Mouse (Mus musculus): Measurements from ENCODE around the gene St6galnac3. TPM values are rescaled to one million over a fixed set of nuclear protein-coding genes. Genes with fewer than 3 reads are reported as not detected.

St6galnac3 gene
- polyA plus RNA-seq, 1 experiment = not detected

- H3K4me1 ChIP-seq (ENCODE audit: control insufficient read depth, insufficient read depth, low read length) = no peaks in the 10 kb centered on the region
- no peak for TF ChIP-seq POLR2A (IDR thresholded peaks at IDR 0.05; ENCODE audit: borderline replicate concordance, low read depth, low read length)
- TF ChIP-seq CTCF (IDR thresholded peaks at IDR 0.05; ENCODE audit: low read depth, low read length) = no peak
- H3K27ac ChIP-seq (ENCODE audit: insufficient read depth, low read depth, low read length) = no peak overlapping the region
- H3K4me3 ChIP-seq (ENCODE audit: insufficient read depth, low read length) = no peak overlapping the region
Measured at GRCm38 (mm10) chr3:153452299-153452996, 272.5 kb downstream of the St6galnac3 start.

GRCm38 (mm10) chr3:153441329-153441728 lies 283.6 kb downstream of the St6galnac3 start:
- H3K27ac ChIP-seq (ENCODE audit: insufficient read depth, low read depth, low read length) = no peak overlapping the region
- no peak for TF ChIP-seq CTCF (IDR thresholded peaks at IDR 0.05; ENCODE audit: low read depth, low read length)
- TF ChIP-seq POLR2A (IDR thresholded peaks at IDR 0.05; ENCODE audit: borderline replicate concordance, low read depth, low read length) = no peak
- no peak overlapping the region for H3K4me3 ChIP-seq (ENCODE audit: insufficient read depth, low read length)
- no peaks in the 10 kb centered on the region for H3K4me1 ChIP-seq (ENCODE audit: control insufficient read depth, insufficient read depth, low read length)

GRCm38 (mm10) chr3:153436076-153437021 lies 288.6 kb downstream of the St6galnac3 start:
- H3K4me3 ChIP-seq (ENCODE audit: insufficient read depth, low read length) = no peak overlapping the region
- H3K4me1 ChIP-seq (ENCODE audit: control insufficient read depth, insufficient read depth, low read length) = no peaks in the 10 kb centered on the region
- no peak overlapping the region for H3K27ac ChIP-seq (ENCODE audit: insufficient read depth, low read depth, low read length)
- TF ChIP-seq POLR2A (IDR thresholded peaks at IDR 0.05; ENCODE audit: borderline replicate concordance, low read depth, low read length) (no peak), CTCF (IDR thresholded peaks at IDR 0.05; ENCODE audit: low read depth, low read length) (no peak)

- no peaks in the 10 kb centered on the region for H3K4me1 ChIP-seq (ENCODE audit: control insufficient read depth, insufficient read depth, low read length)
- H3K4me3 ChIP-seq (ENCODE audit: insufficient read depth, low read length) = no peak overlapping the region
- TF ChIP-seq POLR2A (IDR thresholded peaks at IDR 0.05; ENCODE audit: borderline replicate concordance, low read depth, low read length) (no peak), CTCF (IDR thresholded peaks at IDR 0.05; ENCODE audit: low read depth, low read length) (no peak)
Measured at GRCm38 (mm10) chr3:153433010-153433409, 292.0 kb downstream of the St6galnac3 start.

GRCm38 (mm10) chr3:153432053-153432816 lies 292.7 kb downstream of the St6galnac3 start:
- H3K4me3 ChIP-seq (ENCODE audit: insufficient read depth, low read length) = no peak overlapping the region
- TF ChIP-seq POLR2A (IDR thresholded peaks at IDR 0.05; ENCODE audit: borderline replicate concordance, low read depth, low read length) (no peak), CTCF (IDR thresholded peaks at IDR 0.05; ENCODE audit: low read depth, low read length) (no peak)
- no peaks in the 10 kb centered on the region for H3K4me1 ChIP-seq (ENCODE audit: control insufficient read depth, insufficient read depth, low read length)
- no peak overlapping the region for H3K27ac ChIP-seq (ENCODE audit: insufficient read depth, low read depth, low read length)

More at GRCm38 (mm10) chr3:153433010-153433409, 292.0 kb downstream of the St6galnac3 start:
- H3K27ac ChIP-seq (ENCODE audit: insufficient read depth, low read depth, low read length) = no peak overlapping the region

- TF ChIP-seq CTCF (IDR thresholded peaks at IDR 0.05; ENCODE audit: low read depth, low read length) (no peak), POLR2A (IDR thresholded peaks at IDR 0.05; ENCODE audit: borderline replicate concordance, low read depth, low read length) (no peak)
- Histone ChIP-seq H3K4me3 (ENCODE audit: insufficient read depth, low read length) (no peak overlapping the region), H3K27ac (ENCODE audit: insufficient read depth, low read depth, low read length) (no peak overlapping the region)
Measured at GRCm38 (mm10) chr3:153429840-153430239, 295.1 kb downstream of the St6galnac3 start.

GRCm38 (mm10) chr3:153421918-153422290 lies 303.1 kb downstream of the St6galnac3 start:
- TF ChIP-seq CTCF (IDR thresholded peaks at IDR 0.05; ENCODE audit: low read depth, low read length) = no peak
- no peak for TF ChIP-seq POLR2A (IDR thresholded peaks at IDR 0.05; ENCODE audit: borderline replicate concordance, low read depth, low read length)
- no peak overlapping the region for H3K27ac ChIP-seq (ENCODE audit: insufficient read depth, low read depth, low read length)
- no peaks in the 10 kb centered on the region for H3K4me1 ChIP-seq (ENCODE audit: control insufficient read depth, insufficient read depth, low read length)
- H3K4me3 ChIP-seq (ENCODE audit: insufficient read depth, low read length) = no peak overlapping the region

More at GRCm38 (mm10) chr3:153429840-153430239, 295.1 kb downstream of the St6galnac3 start:
- H3K4me1 ChIP-seq (ENCODE audit: control insufficient read depth, insufficient read depth, low read length) = no peaks in the 10 kb centered on the region

- Histone ChIP-seq H3K4me1 (ENCODE audit: control insufficient read depth, insufficient read depth, low read length) (no peaks in the 10 kb centered on the region), H3K4me3 (ENCODE audit: insufficient read depth, low read length) (no peak overlapping the region), H3K27ac (ENCODE audit: insufficient read depth, low read depth, low read length) (no peak overlapping the region)
- TF ChIP-seq CTCF (IDR thresholded peaks at IDR 0.05; ENCODE audit: low read depth, low read length) (no peak), POLR2A (IDR thresholded peaks at IDR 0.05; ENCODE audit: borderline replicate concordance, low read depth, low read length) (no peak)
Measured at GRCm38 (mm10) chr3:153421060-153421917, 303.7 kb downstream of the St6galnac3 start.
